Mouse (Mus musculus) mouse embryonic stem cell (cell line): ENCODE data around the gene Tia1.
"Not testable (repeated sequence)": the region's sequence is repeated elsewhere in the genome, so short reads cannot be mapped to it uniquely, and the experiment has no call there.

ENCODE experiments used
- in situ Hi-C, 2 experiments: fragments of 300-500 bp; cut with MboI; formaldehyde crosslinking; loops; 1 replicate in 1 of 2; 3 replicates in 1 of 2; pipeline ENCODE4 v1.14.3; 2019 to 2020; ENCODE audit warnings: low sequenced_read_pairs in 2 of 2, low pct_unique_long_range_greater_than_20kb in 1 of 2, mixed read lengths in 1 of 2; ENCODE audit not compliant: unreplicated experiment in 1 of 2

The Tia1 gene

DNA sequence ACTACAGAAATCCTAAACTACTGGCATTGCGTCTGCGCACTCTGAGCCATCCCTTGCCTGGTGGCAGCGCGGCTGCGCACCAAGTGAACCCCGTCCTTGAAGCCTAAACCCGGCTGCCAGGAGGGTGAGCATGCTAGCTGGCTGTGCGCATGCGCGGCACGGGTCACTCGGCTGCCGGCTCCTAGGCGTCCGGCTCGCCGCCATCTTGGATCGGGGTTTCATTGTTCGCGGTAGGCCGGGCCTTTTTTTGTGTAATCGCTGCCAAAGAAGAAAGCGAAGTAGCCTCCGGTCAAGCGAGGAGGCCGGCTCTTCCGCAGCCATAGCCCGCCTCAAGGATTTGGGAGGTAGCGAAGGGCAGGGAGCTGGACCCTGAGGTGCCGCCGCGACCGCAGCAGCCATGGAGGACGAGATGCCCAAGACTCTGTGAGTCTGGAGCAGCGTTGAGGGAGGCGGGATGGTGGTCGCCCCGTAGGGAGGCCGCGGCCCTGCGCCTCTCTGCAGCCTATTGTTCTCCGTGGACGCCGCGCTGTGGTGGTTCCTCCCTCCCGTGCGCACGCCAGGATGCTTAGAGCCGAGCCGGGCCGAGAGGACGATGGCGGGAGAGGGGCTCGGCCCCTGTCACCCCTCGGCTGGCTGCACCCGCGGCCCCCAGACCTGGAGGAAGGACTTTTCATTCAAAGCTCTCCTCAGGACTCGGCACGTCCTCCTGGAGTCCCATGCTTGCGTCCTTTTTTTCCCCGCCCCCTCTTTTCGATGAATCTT, at the start of gene Tia1:
Tia1 (plus strand) TSS at position 120 of the 762 bp plus-strand sequence.
- in situ Hi-C loops: no loop called here

DNA sequence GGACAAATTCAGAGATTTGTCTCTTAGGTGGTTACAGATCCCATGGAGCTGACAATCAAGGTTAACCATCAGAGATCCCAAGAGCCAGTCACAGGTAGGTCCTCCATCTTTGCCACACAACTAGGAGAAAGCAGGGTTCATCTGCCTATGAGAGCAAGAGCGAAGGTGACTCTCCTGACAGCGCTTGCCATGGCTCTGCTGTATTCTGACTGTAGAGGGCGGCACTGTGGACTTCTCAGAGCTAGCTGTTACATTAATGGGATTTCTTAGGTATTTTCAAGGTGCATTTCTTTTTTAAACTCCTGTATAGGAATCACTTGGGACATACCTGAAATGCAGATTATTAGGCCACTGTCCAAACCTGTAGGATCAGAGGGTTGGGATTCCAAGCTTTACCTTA, 49.1 kb upstream of the Tia1 start:
- in situ Hi-C loops: no loop called here

DNA sequence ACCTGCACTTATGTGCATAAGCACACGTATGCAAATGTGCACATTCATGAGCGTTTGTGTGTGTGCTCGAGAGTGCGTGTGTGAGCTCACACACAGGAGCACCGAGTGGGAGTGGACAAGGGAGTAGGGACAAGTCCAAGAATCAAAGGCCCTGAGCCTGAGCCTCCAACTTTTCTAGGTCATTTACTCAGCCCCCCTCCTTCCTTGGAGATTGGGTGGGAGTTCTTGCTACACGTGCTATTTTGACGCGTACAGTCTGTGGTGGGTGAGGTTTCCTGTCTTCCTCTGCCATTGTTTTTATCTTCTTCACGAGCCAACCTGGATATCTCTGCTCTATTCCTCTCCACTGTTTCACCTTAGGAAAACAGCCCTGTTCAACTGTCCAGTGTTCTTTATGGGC, 47.1 kb upstream of the Tia1 start:
- in situ Hi-C loops: no loop called here

DNA sequence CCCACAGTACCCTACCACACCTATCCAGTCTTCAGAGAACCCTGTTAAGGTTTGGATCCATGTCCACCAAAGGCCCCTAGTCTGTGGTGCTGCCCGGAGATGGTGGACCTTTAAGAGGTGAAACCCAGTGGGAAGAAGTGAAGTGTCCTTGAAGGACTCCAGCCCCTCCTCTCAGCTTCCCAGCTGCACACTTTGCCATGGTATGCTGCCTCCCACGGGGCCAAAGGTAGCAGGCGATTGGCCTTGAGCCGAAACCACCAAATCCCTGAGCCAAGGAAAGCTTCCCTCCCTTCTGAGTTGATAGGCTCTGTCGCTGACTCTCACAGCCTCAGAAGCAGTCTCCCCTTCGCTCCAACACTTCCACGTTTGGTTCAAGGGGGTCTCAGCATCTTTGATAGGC, 43.3 kb upstream of the Tia1 start:
- in situ Hi-C loops: no loop called here

DNA sequence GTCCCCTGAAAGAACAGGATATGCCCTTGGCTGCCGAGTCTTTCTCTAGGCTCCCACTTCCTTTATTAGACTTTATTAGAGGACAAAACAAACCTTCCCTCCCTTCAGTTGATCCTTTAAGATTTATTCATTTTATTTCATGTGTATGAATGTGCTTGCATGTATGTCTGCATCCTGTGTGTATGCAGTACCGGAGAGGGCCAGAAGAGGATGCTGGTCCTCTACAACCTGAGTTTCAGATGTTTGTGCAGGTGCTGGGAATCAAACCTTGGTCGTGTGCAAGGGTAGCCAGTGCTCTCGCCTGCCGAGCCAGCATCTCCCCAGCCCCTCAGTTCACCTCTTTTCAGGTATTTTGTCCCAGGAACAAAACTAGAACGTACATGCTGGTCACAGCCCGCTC, 42.6 kb upstream of the Tia1 start:
- in situ Hi-C loops: no loop called here

DNA sequence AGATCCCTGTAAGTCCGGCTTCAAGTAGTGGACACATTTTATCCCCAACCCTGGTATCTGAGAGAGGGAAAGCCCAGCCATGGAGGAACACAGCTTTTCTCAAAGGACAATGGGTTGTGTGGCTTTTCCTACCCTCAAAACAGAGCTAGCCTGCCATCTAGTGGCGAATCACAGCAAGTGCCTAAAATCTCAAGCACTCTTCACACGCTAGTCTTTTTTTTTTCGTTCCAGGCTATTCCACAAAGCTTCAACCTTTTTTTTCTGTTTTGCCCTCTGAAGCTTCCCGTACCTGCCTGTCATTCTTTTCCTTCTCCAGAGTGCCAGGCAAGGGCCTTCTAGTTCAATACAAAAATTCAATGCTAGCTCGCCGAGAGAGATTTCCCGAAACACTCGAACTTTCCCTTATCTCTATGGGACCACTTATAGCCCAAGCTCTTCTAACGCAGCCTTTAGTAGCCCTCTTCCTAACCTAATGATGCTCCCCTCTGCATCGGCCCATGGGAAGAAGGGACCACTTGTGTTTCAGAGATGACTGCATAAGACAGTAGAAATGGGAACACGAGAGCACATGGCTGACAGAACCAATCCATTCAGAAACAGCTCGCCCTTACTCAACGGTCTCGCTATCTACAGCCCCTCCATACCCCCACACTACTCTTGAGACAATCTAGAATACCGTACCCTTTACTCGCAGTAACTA, 39.4 kb upstream of the Tia1 start:
- in situ Hi-C loops: no loop called here

DNA sequence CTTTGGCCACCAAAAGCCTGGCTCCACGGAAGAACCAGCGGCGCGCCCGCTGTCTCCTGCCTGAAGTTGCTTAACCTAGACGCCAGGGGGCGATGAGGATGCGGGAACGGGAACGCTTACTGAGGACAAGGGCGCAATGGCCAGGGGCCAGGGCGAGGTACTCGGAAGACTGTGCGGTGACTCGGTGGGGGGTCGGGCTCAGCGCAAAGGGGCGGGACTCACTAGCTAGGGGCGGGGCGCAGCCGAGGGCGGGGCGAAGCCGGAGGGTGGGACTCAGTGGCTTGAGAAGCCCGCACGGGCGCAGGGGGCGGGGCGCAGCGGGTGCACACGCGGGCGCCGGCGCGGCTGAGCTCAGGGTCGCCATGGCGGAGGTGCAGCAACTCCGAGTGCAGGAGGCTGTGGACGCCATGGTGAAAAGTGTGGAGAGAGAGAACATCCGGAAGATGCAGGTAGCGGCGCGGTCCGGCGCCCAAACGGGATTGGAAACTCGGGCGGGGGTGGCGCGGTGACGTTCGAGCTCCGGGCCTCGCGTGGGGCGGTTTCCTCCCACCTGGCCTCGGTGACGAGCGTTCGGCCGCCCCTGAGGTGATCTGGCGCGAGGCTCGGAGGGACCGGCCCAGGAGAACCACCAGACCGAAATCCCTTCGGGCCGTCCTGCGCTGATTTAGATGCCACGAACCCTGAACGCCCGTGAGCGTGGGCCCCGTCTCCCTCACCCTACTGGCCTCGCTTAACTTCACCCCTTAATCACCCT, 38.5 kb upstream of the Tia1 start, which contains the start of gene Fam136a:
Fam136a (plus strand) TSS at position 276 of the 754 bp plus-strand sequence.
- in situ Hi-C loops: no loop called here

DNA sequence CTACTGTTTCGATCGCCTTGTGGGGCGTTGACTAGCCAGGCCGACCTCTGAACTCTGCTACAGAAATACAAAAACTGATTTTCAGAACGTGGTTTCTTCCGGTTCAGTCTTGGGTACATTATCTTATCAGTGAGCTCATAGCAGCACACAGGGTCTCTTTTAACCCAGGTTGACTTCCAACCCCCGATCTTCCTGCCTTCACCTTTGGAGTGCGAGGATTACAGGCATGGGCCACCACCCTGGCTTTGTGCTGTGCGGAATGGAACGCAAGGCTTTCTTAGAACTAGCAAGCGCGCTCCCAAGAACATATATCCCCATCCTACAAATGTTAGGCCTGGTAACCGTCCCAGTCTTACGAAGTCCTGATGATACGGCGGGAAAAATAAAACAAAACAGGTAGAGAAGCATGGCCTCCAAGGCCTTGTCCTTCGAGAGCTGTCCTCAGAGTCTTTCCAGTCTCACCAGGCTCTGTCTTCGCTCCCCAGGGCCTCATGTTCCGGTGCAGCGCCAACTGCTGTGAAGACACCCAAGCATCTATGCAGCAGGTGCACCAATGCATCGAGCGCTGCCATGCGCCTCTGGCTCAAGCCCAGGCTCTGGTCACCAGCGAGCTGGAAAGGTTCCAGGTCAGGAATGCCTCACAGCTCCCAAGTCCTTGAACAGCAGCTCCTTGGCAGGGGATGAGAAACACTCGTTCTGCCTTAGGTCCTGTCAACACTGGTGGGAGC, 37.7 kb upstream of the Tia1 start:
- in situ Hi-C loops: no loop called here

DNA sequence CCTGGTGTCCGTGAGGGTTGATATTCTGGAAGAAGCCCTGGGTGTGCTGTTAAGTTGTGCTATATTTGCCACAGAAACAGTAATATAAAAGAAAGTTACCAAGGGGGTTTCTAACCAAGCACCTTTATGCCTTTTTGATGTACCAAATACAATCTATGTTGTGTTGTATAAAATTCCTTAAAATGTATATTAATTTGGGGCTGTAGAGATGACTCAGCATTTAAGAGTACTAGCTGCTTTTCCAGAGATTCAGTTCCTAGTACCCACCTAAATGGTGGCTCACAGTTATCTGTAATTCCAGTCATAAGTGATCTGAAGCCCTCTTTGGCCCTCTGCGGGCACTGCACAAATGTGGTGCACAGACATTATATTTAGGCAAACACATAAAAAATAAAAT, 37.2 kb upstream of the Tia1 start:
- in situ Hi-C loops: no loop called here

DNA sequence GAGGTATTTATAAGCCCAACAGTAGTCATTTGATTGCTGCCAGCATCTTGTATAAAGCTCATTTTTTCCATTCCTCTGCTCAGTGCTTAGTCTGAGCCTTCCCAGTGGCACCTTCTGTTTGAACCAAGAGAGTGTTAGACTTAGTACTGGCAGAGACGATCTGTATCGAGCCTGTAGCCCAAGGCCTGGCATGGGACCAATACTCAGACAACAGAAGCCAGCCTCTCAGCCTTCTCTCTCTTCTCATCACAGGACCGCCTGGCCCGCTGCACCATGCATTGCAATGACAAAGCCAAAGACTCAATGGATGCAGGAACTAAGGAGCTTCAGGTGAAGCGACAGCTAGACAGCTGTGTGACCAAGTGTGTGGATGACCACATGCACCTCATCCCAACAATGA, 35.5 kb upstream of the Tia1 start:
- in situ Hi-C loops: no loop called here

DNA sequence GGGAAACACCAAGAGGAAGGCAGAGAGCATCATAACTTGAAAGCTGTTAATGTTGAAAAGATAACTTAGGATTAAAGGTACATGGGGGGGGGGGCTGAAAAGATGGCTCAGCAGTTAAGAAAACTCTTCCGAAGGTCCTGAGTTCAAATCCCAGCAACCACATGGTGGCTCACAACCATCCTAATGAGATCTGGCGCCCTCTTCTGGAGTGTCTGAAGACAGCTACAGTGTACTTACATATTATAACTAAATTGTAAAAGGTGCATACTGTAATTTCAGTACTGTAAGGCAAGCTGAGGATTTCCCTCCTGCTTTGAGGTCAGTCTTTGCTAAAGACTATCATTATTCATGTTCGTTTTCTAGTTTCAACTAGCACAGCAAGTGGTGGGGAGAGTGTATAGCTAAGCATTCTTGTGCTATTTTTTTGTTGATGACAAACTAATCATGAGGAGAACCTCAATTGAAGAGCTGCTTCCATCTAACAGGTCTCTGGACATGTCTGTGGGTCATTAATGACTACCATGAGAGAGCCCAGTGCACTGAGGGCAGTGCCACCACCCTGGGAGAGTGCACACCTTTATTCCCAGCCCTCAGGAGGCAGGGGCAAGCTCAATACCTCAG, 33.8 kb upstream of the Tia1 start:
- in situ Hi-C loops: no loop called here

DNA sequence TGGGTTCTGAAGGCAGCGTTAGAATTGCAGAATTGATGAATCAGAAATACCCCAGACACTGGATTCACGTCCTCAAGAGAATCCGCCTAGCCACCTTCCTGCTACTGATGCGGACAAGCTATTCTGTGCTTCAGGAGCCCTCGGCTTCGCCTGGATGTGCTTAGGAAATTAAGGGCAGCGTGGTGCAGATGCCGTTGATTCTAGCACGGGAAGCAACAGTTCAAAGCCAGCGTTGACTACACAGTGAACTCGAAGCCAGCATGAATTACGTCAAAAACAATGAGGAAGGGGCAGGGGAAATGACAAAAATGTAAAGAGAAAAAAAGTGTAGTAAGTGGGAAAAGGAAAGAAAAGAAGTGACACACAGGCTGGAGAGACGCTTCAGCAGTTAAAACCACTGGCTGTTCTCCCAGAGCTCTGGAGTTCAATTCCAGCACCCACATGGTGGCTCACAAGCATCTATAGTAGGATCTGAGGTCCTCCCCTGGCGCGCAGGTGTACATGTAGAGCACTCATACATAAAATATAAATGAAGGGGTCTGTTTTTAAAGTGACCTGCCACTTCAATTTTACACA, 33.2 kb upstream of the Tia1 start, which contains the start of gene Snrpg:
Snrpg (plus strand) TSS at position 541 of the 576 bp plus-strand sequence.
- in situ Hi-C loops: no loop called here

DNA sequence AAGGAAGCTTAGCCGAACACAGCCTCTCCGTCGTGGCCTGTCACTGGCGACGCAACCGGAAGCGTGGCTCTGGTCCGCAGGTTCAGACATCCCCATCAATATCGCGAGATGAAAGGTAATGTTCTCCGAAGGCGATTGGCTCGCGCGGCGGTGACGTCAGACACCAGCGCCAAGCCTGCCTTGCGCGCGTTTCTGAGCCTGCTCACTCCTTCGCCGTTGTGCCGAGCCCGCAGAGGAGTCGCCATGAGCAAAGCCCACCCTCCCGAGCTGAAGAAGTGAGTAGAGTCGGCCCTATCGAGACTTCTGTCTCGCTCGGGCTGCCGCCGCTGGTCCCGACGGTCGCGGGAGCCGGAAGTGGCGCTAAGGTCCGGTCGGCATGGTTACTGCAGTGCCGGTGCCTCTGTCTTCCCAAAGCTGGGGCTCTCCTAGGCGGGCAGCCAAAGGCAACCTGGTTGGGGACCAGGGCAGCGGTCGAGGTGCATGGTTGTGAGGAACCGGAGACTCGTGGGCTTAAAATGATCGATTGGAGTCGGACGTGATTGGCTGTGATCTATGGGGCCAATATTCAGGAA, 32.6 kb upstream of the Tia1 start:
- in situ Hi-C loops: no loop called here

DNA sequence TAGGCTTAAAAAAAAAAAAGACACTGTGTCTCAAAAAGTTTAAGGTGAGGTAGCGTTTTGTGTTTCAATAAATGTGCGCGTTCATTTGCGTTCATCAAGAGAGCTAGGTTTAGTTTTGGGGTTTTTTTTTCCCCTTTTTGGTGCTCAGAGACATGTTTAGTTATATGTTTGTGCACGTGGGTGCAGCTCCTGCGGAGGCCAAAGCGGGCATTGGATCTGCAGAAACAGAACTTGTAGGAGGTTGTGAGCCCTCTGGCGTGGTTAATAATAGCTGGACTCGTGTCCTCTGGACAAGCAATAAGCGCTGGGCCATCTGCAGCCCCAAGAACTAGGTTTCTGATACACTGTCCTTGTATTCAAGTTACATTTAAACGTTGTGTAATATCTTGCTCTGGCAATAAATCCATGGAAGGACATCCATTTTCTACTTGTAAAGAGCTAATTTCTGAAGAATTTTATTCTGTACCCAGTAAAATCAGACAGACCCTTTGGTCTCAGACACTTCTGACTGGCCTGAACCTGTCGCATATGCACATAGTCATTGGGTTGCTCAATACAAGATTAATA, 32.0 kb upstream of the Tia1 start:
- in situ Hi-C loops: no loop called here

DNA sequence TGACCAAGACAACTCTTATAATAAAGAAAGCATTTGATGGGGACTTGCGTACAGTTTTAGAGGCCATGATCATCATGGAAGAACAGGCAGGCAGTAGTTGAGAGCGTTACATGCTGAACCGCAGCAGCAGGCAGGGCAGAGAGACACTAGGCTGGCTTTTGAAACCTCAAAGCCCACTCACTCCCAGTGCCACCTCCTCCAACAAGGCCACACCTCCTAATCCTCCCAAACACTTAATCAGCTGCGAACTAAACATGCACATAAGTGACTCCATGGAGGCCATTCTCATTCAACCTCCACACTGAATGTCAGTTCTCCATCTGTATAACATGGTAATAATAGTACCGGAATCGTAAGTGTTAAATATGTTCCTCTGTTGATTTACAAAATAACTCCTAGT, 30.5 kb upstream of the Tia1 start:
- in situ Hi-C loops: no loop called here

DNA sequence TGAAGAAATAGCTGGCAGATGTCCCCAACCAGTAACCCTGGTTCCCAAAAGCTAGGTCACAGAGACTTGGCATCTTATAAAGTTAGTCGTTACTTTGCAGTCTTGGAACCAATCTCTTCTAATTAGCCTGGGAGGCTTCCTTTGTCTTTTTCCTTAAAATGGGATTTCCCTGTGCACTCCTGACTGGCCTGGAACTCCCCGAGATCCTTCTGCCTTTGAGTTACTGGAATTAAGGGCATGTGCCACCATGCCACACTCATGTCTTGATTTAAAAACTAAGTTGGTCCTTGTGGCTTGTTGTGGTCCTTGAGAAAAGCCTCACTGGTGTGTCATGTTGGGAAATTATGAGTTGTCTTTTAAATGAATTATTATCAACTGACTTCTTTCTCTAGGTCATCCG, 25.7 kb upstream of the Tia1 start:
- in situ Hi-C loops: no loop called here

DNA sequence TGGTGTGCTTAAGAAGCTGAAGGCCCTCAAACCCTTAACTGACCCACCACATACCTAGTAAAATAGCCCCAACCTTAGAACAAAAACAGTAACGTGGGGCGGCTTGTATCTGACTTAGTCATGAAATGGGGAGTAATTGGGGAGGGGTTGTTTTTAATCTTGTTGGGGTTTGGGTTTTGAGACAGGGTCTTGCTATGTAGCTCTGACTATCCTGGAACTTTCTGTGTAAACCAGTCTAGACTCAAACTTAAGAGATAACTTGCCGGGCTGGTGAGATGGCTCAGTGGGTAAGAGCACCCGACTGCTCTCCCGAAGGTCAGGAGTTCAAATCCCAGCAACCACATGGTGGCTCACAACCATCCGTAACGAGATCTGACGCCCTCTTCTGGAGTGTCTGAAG, 23.9 kb upstream of the Tia1 start:
- in situ Hi-C loops: not testable (repeated sequence)
